Mouse (Mus musculus) MEL (cell line): ENCODE measurements around the gene Smim15. TPM values are rescaled to one million over a fixed set of nuclear protein-coding genes. Genes with fewer than 3 reads are reported as not detected.

Source experiments
- DNase-seq: peaks from one replicate; pipeline ENCODE4 v3.0.0; 2011; ENCODE audit warnings: low read depth, low spot score
- H3K27ac ChIP-seq: 2 replicates; pipeline ENCODE4 v1.5.1; 2012; ENCODE audit warnings: low read depth, mild to moderate bottlenecking, control low read depth, low read length, moderate library complexity; ENCODE audit not compliant: control insufficient read depth
- H3K27me3 ChIP-seq, 2 experiments: fragments of 150-350 bp in 1 of 2; sonication (generic) in 1 of 2; 2 replicates each; pipeline ENCODE4 v1.6.1; 2012; ENCODE audit warnings: low read length in 2 of 2, mild to moderate bottlenecking in 2 of 2, improper control_type of control experiment in 1 of 2, moderate library complexity in 1 of 2; ENCODE audit not compliant: insufficient read depth in 2 of 2, control insufficient read depth in 1 of 2
- H3K36me3 ChIP-seq, 2 experiments: 2 replicates each; pipeline ENCODE4 v1.6.1; 2012 to 2014; ENCODE audit warnings: low read length in 2 of 2, improper control_type of control experiment in 1 of 2, inconsistent platforms in 1 of 2, mild to moderate bottlenecking in 1 of 2; ENCODE audit not compliant: insufficient read depth in 2 of 2, control insufficient read depth in 1 of 2
- H3K4me1 ChIP-seq, 2 experiments: fragments of 150-350 bp in 1 of 2; sonication (generic) in 1 of 2; 2 replicates each; pipeline ENCODE4 v1.6.1; 2012; ENCODE audit warnings: low read length in 2 of 2, improper control_type of control experiment in 1 of 2, mild to moderate bottlenecking in 1 of 2; ENCODE audit not compliant: insufficient read depth in 2 of 2, control insufficient read depth in 1 of 2
- H3K4me3 ChIP-seq, 2 experiments: fragments of 150-350 bp in 1 of 2; sonication (generic) in 1 of 2; 2 replicates each; pipeline ENCODE4 v1.5.1; 2012; ENCODE audit warnings: low read depth in 2 of 2, low read length in 2 of 2, mild to moderate bottlenecking in 2 of 2, moderate library complexity in 2 of 2, control low read depth in 1 of 2, improper control_type of control experiment in 1 of 2; ENCODE audit not compliant: control insufficient read depth in 1 of 2, insufficient read depth in 1 of 2
- H3K79me2 ChIP-seq: 2 replicates; pipeline ENCODE4 v1.6.1; 2012; ENCODE audit warnings: mild to moderate bottlenecking, low read length, moderate library complexity; ENCODE audit not compliant: control insufficient read depth, poor library complexity, insufficient read depth
- H3K9ac ChIP-seq: 2 replicates; pipeline ENCODE4 v1.6.1; 2012; ENCODE audit warnings: low read depth, mild to moderate bottlenecking, control low read depth, low read length, moderate library complexity; ENCODE audit not compliant: control insufficient read depth, poor library complexity, severe bottlenecking
- H3K9me3 ChIP-seq: fragments of 150-350 bp; sonication (generic); replicated peaks from 2 replicates; pipeline ENCODE4 v1.6.1; 2012; ENCODE audit warnings: mild to moderate bottlenecking, low read length, improper control_type of control experiment, moderate library complexity; ENCODE audit not compliant: insufficient read depth
- BHLHE40 ChIP-seq: IDR thresholded peaks from 2 replicates; pipeline ENCODE4 v1.6.1; 2012; ENCODE audit warnings: low read depth, mild to moderate bottlenecking, inconsistent platforms, low read length, improper control_type of control experiment, borderline replicate concordance
- CHD1 ChIP-seq: IDR thresholded peaks from 2 replicates; pipeline ENCODE4 v1.6.1; 2012; ENCODE audit warnings: low read depth, mild to moderate bottlenecking, inconsistent platforms, low read length, improper control_type of control experiment
- E2F4 ChIP-seq: IDR thresholded peaks from 2 replicates; pipeline ENCODE4 v1.6.1; 2011; ENCODE audit warnings: low read depth, low read length, improper control_type of control experiment, borderline replicate concordance
- EP300 ChIP-seq, 2 experiments: IDR thresholded peaks; 2 replicates each; pipeline ENCODE4 v1.6.1; 2011; ENCODE audit warnings: improper control_type of control experiment in 2 of 2, low read length in 2 of 2, low read depth in 1 of 2, mild to moderate bottlenecking in 1 of 2
- GABPA ChIP-seq: IDR thresholded peaks from 2 replicates; pipeline ENCODE4 v1.6.1; 2012; ENCODE audit warnings: low read depth, mild to moderate bottlenecking, inconsistent platforms, low read length, improper control_type of control experiment, moderate library complexity
- MAFK ChIP-seq: IDR thresholded peaks from 2 replicates; pipeline ENCODE4 v1.6.1; 2011; ENCODE audit warnings: low read depth, mild to moderate bottlenecking, low read length, improper control_type of control experiment, borderline replicate concordance
- MXI1 ChIP-seq: IDR thresholded peaks from 2 replicates; pipeline ENCODE4 v1.6.1; 2011; ENCODE audit warnings: mild to moderate bottlenecking, low read depth, low read length, improper control_type of control experiment
- MYB ChIP-seq: IDR thresholded peaks from 2 replicates; pipeline ENCODE4 v1.6.1; 2011; ENCODE audit warnings: mild to moderate bottlenecking, low read depth, low read length, improper control_type of control experiment
- NRF1 ChIP-seq: IDR thresholded peaks from 2 replicates; pipeline ENCODE4 v1.6.1; 2014; ENCODE audit warnings: low read depth, mild to moderate bottlenecking, inconsistent platforms, low read length, improper control_type of control experiment, moderate library complexity; ENCODE audit not compliant: poor library complexity, insufficient read depth, severe bottlenecking
- RAD21 ChIP-seq: IDR thresholded peaks from 2 replicates; pipeline ENCODE4 v1.6.1; 2011; ENCODE audit warnings: mild to moderate bottlenecking, low read depth, low read length, improper control_type of control experiment
- RCOR1 ChIP-seq: IDR thresholded peaks from 2 replicates; pipeline ENCODE4 v1.6.1; 2012; ENCODE audit warnings: low read depth, mild to moderate bottlenecking, inconsistent platforms, low read length, improper control_type of control experiment
- SIN3A ChIP-seq: IDR thresholded peaks from 2 replicates; pipeline ENCODE4 v1.6.1; 2012; ENCODE audit warnings: low read length, improper control_type of control experiment, inconsistent platforms
- TAL1 ChIP-seq: IDR thresholded peaks from 2 replicates; pipeline ENCODE4 v1.6.1; 2012; ENCODE audit warnings: mild to moderate bottlenecking, inconsistent platforms, low read length, moderate library complexity, mixed read lengths
- UBTF ChIP-seq: IDR thresholded peaks from 2 replicates; pipeline ENCODE4 v1.6.1; 2012; ENCODE audit warnings: low read depth, mild to moderate bottlenecking, inconsistent platforms, low read length, improper control_type of control experiment, moderate library complexity, borderline replicate concordance; ENCODE audit not compliant: insufficient read depth
- ZC3H11A ChIP-seq: IDR thresholded peaks from 2 replicates; pipeline ENCODE4 v1.6.1; 2012; ENCODE audit warnings: low read depth, mild to moderate bottlenecking, inconsistent platforms, low read length, improper control_type of control experiment
- ZMIZ1 ChIP-seq: IDR thresholded peaks from 2 replicates; pipeline ENCODE4 v1.6.1; 2012; ENCODE audit warnings: low read depth, mild to moderate bottlenecking, inconsistent platforms, low read length, improper control_type of control experiment, moderate library complexity
- polyA plus RNA-seq, 2 experiments: library from polyadenylated mRNA; stranded (reverse) in 1 of 2; unstranded in 1 of 2; fragments of >175 nt in 1 of 2; fragments of >200 nt in 1 of 2; gene quantifications; 2 replicates each; pipeline versions ENCODE4 v1.2.1 to v1.2.4; 2012; ENCODE audit warnings: low replicate concordance in 2 of 2, low read depth in 1 of 2; ENCODE audit not compliant: insufficient read length in 2 of 2, insufficient read depth in 1 of 2, missing spikeins in 1 of 2
- total RNA-seq: library from RNA; depleted of rRNA; stranded (reverse); fragments of 300-350 nt; gene quantifications from 2 replicates; pipeline ENCODE4 v1.2.3, GENCODE M21; 2012

Gene Smim15
- total and polyA plus RNA-seq, 3 experiments: 73.4 to 122 TPM; not detected in 1

- DNase-seq: no peak
- no peak for TF ChIP-seq SIN3A
- TF ChIP-seq RCOR1: no peak
- no peak for TF ChIP-seq E2F4
- no peak for TF ChIP-seq MXI1
- TF ChIP-seq RAD21: no peak
- TF ChIP-seq MYB: no peak
- no peak for TF ChIP-seq MAFK
- TF ChIP-seq EP300 (IDR thresholded peaks at IDR 0.05; ENCODE audit: low read depth in 1 of 2, low read length in 2 of 2): no peak
- no peak for TF ChIP-seq TAL1
- no peak for TF ChIP-seq ZC3H11A
- TF ChIP-seq BHLHE40: no peak
- TF ChIP-seq NRF1: no peak
- H3K4me3 ChIP-seq: no peak overlapping the region
These were observed 18.7 kb downstream of the Smim15 start for GRCm38 (mm10) chr13:108062900-108063299.

DNA sequence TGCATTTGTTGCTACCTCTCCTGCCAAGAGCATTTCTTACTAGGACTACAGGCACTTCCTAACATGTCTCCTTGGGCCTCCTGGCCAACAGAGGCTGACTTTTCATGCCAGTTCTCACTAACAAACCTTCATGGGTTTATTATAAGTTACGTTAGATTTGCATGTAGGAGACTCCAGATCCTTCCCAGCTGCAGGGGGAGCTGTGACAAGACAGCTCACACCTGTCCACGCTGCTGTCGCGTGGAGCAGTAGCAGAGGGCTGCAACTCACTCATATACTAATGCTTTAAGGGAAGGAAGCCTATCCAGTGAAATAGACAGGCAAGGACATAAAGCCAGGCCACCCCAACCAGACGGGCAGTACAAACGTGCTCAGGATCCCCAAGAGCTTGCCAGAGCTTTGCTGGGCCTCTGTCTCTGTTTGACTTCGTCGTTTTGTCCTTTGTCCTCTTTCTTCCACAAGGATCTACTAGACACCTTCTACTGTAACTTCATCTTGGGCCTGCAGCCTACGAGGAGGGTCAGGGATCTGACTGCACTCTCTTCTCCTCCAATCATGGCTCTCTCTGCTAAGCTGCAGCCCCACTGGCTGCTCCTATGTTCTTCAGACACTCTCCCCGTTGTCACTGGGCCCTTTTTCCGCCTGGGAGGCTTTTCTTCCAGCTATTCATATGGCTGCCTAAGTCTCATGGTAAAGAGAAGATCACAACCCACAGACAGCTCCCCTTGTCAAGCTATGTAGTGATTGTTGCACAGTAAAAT lies 19.3 kb downstream of the Smim15 start:
- TF ChIP-seq E2F4 (no peak), GABPA (no peak), MAFK (no peak), RCOR1 (no peak), UBTF (no peak), CHD1 (no peak), ZMIZ1 (no peak)
- no peaks in the 10 kb centered on the region for H3K9me3 ChIP-seq
- H3K36me3 ChIP-seq: peaks cover 0 to 9% of the 10 kb centered on the region in 2 experiments; a peak in 2 of 4 replicates

More at GRCm38 (mm10) chr13:108062900-108063299, 18.7 kb downstream of the Smim15 start:
- Histone ChIP-seq H3K36me3 (peaks cover 0 to 9% of the 10 kb centered on the region in 2 experiments; a peak in 2 of 4 replicates), H3K79me2 (no peaks in the 10 kb centered on the region), H3K27ac (no peak overlapping the region), H3K9me3 (no peaks in the 10 kb centered on the region), H3K27me3 (no peaks in the 10 kb centered on the region), H3K9ac (no peak overlapping the region), H3K4me1 (peaks cover 8 to 9% of the 10 kb centered on the region in 2 experiments)

More for the DNA sequence above, 19.3 kb downstream of the Smim15 start:
- Histone ChIP-seq H3K79me2 (no peaks in the 10 kb centered on the region), H3K4me1 (peaks cover 9% of the 10 kb centered on the region in 2 experiments), H3K27me3 (no peaks in the 10 kb centered on the region), H3K4me3 (no peak overlapping the region), H3K27ac (no peak overlapping the region), H3K9ac (no peak overlapping the region)
- no peak for DNase-seq
